Mouse (Mus musculus) G1E (cell line): ENCODE results near the gene C1galt1c1. TPM values are rescaled to one million over a fixed set of nuclear protein-coding genes. Genes with fewer than 3 reads are reported as not detected.

Experiments
- ATAC-seq: 2 replicates; pipeline ENCODE4 v1.8.0; 2016; ENCODE audit warnings: mild to moderate bottlenecking; ENCODE audit not compliant: insufficient number of reproducible peaks, poor library complexity, low FRiP score, severe bottlenecking; ENCODE audit errors: extremely low read depth
- DNase-seq: peaks from one replicate; pipeline ENCODE4 v3.0.0; 2012; ENCODE audit warnings: low spot score
- H3K27me3 ChIP-seq: 2 replicates; pipeline ENCODE4 v1.6.1; 2012; ENCODE audit warnings: mild to moderate bottlenecking, low read length, inconsistent platforms; ENCODE audit not compliant: insufficient read depth
- H3K36me3 ChIP-seq: replicated peaks from 2 replicates; pipeline ENCODE3; 2012; ENCODE audit warnings: mild to moderate bottlenecking, inconsistent platforms
- H3K4me1 ChIP-seq: 2 replicates; pipeline ENCODE4 v1.6.1; 2012; ENCODE audit warnings: low read depth, low read length, inconsistent platforms, mixed read lengths; ENCODE audit not compliant: insufficient read depth
- H3K4me3 ChIP-seq: 2 replicates; pipeline ENCODE4 v1.5.1; 2012; ENCODE audit warnings: low read depth, mild to moderate bottlenecking, inconsistent platforms, low read length, moderate library complexity, mixed read lengths
- H3K9me3 ChIP-seq: replicated peaks from 2 replicates; pipeline ENCODE4 v1.6.1; 2012; ENCODE audit warnings: inconsistent platforms
- CTCF ChIP-seq: IDR thresholded peaks from 2 replicates; pipeline ENCODE4 v1.5.1; 2012; ENCODE audit warnings: low read depth, low read length, inconsistent platforms, mixed read lengths
- GATA1 ChIP-seq: IDR thresholded peaks from 2 replicates; pipeline ENCODE4 v1.6.1; 2012; ENCODE audit warnings: borderline replicate concordance, low read length, inconsistent platforms, mixed read lengths
- GATA2 ChIP-seq: IDR thresholded peaks from 2 replicates; pipeline ENCODE4 v1.6.1; 2012; ENCODE audit warnings: low read depth, low read length, inconsistent platforms, borderline replicate concordance
- POLR2AphosphoS5 ChIP-seq: IDR thresholded peaks from 2 replicates; pipeline ENCODE4 v1.6.1; 2012; ENCODE audit warnings: low read depth, low read length, inconsistent platforms; ENCODE audit not compliant: insufficient replicate concordance
- TAL1 ChIP-seq: conservative IDR thresholded peaks from 2 replicates; pipeline ENCODE4 v1.6.1; 2012; ENCODE audit warnings: low read depth, low read length, inconsistent platforms, mixed read lengths
- polyA plus RNA-seq: library from polyadenylated mRNA; stranded (reverse); fragments of >175 nt; gene quantifications from 2 replicates; pipeline ENCODE4 v1.2.3, GENCODE M21; 2012
- total RNA-seq, 2 experiments: library from RNA; stranded (forward) in 1 of 2; stranded (reverse) in 1 of 2; fragments of 200-1000 nt in 1 of 2; fragments of >200 nt in 1 of 2; fragmentation: Nextera tagmentation in 1 of 2; gene quantifications; 2 replicates each; pipeline ENCODE4 v1.2.3; 2014 to 2017

C1galt1c1 gene
- total and polyA plus RNA-seq, 3 experiments = 0.50 to 28.4 (median 14.7) TPM

- Histone ChIP-seq H3K27me3 (no peaks in the 10 kb centered on the region), H3K9me3 (no peaks in the 10 kb centered on the region), H3K36me3 (no peaks in the 10 kb centered on the region), H3K4me1 (no peaks in the 10 kb centered on the region), H3K4me3 (no peak overlapping the region)
- ATAC-seq (no peak), DNase-seq (no peak)
- TF ChIP-seq TAL1 (no peak), GATA2 (no peak), CTCF (no peak), POLR2AphosphoS5 (no peak), GATA1 (no peak)
These were observed 16.3 kb upstream of the C1galt1c1 start for GRCm38 (mm10) chrX:38651167-38651566.

- Histone ChIP-seq H3K4me1 (no peaks in the 10 kb centered on the region), H3K9me3 (no peaks in the 10 kb centered on the region), H3K4me3 (no peak overlapping the region), H3K36me3 (no peaks in the 10 kb centered on the region), H3K27me3 (no peaks in the 10 kb centered on the region)
- no peak for ATAC-seq
- no peak for TF ChIP-seq CTCF
- no peak for TF ChIP-seq GATA2
- TF ChIP-seq POLR2AphosphoS5 = no peak
- TF ChIP-seq TAL1 = no peak
- TF ChIP-seq GATA1 = no peak
- no peak for DNase-seq
These were observed 15.6 kb upstream of the C1galt1c1 start for GRCm38 (mm10) chrX:38650404-38651039.

GRCm38 (mm10) chrX:38642183-38642582 lies 7.3 kb upstream of the C1galt1c1 start:
- Histone ChIP-seq H3K9me3 (no peaks in the 10 kb centered on the region), H3K27me3 (no peaks in the 10 kb centered on the region), H3K36me3 (no peaks in the 10 kb centered on the region), H3K4me3 (no peak overlapping the region), H3K4me1 (peaks cover 5% of the 10 kb centered on the region; the same call in 1 of the 2 replicates)
- TF ChIP-seq CTCF (no peak), GATA2 (no peak), POLR2AphosphoS5 (no peak), GATA1 (no peak)
- ATAC-seq (no peak), DNase-seq (no peak)

GRCm38 (mm10) chrX:38641435-38641834 lies 6.5 kb upstream of the C1galt1c1 start:
- ATAC-seq = no peak
- Histone ChIP-seq H3K4me3 (no peak overlapping the region), H3K27me3 (no peaks in the 10 kb centered on the region), H3K9me3 (no peaks in the 10 kb centered on the region), H3K4me1 (peaks cover 5% of the 10 kb centered on the region; the same call in 1 of the 2 replicates), H3K36me3 (no peaks in the 10 kb centered on the region)
- TF ChIP-seq POLR2AphosphoS5 = no peak
- no peak for TF ChIP-seq TAL1
- TF ChIP-seq CTCF = no peak
- TF ChIP-seq GATA2 = no peak
- no peak for TF ChIP-seq GATA1
- no peak for DNase-seq

DNA sequence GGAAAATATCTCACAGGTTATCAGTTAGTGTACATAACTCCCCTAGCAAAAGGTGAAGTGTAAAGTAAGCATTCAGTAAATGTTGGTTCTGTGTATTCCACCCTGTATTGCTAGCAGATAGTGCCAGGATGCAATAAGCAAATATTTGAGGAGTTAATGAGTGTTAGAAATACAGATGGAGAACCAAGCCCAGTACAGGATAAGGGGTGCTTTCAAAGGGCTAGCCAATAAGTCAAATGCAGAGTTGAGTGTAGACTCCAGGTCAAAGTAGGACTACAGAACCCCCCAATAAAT lies 698 bp upstream of the C1galt1c1 start:
- Histone ChIP-seq H3K9me3 (no peaks in the 10 kb centered on the region), H3K36me3 (peaks cover 11% of the 10 kb centered on the region), H3K4me1 (peaks cover 14% of the 10 kb centered on the region), H3K27me3 (no peaks in the 10 kb centered on the region), H3K4me3 (peak overlapping the region; percentile 67)
- no peak for DNase-seq
- ATAC-seq = no peak
- TF ChIP-seq GATA1 = no peak
- no peak for TF ChIP-seq GATA2
- TF ChIP-seq TAL1 = no peak
- TF ChIP-seq CTCF = no peak

GRCm38 (mm10) chrX:38600995-38601369 lies 33.9 kb downstream of the C1galt1c1 start:
- no peak for DNase-seq
- ATAC-seq = no peak
- TF ChIP-seq POLR2AphosphoS5 (no peak), TAL1 (no peak), GATA2 (no peak), GATA1 (no peak), CTCF (no peak)
- Histone ChIP-seq H3K4me3 (peak overlapping the region; percentile 71), H3K4me1 (no peaks in the 10 kb centered on the region), H3K9me3 (no peaks in the 10 kb centered on the region), H3K36me3 (no peaks in the 10 kb centered on the region), H3K27me3 (no peaks in the 10 kb centered on the region)
